Mouse (Mus musculus) testis, adult 2 months (tissue): ENCODE measurements around the gene Farp1. TPM values are rescaled to one million over a fixed set of nuclear protein-coding genes. Genes with fewer than 3 reads are reported as not detected.

Source experiments
- H3K27ac ChIP-seq: fragments of 200-500 bp; 2 replicates; pipeline ENCODE4 v1.5.1; 2012; ENCODE audit warnings: low read depth, low read length; ENCODE audit not compliant: control insufficient read depth, insufficient read depth
- H3K27me3 ChIP-seq: fragments of 200-500 bp; 2 replicates; pipeline ENCODE4 v1.6.1; 2012; ENCODE audit warnings: mild to moderate bottlenecking, low read length, moderate library complexity; ENCODE audit not compliant: control insufficient read depth, insufficient read depth
- H3K36me3 ChIP-seq: fragments of 200-500 bp; 2 replicates; pipeline ENCODE4 v1.6.1; 2012; ENCODE audit warnings: mild to moderate bottlenecking, low read length; ENCODE audit not compliant: control insufficient read depth, insufficient read depth
- H3K4me1 ChIP-seq: fragments of 200-500 bp; 2 replicates; pipeline ENCODE4 v1.6.1; 2012; ENCODE audit warnings: low read length; ENCODE audit not compliant: control insufficient read depth, insufficient read depth
- H3K4me3 ChIP-seq: fragments of 200-500 bp; 2 replicates; pipeline ENCODE4 v1.5.1; 2012; ENCODE audit warnings: low read depth, mild to moderate bottlenecking, low read length, moderate library complexity, mixed read lengths; ENCODE audit not compliant: control insufficient read depth
- CTCF ChIP-seq: fragments of 200-500 bp; IDR thresholded peaks from 2 replicates; pipeline ENCODE4 v1.5.1; 2012; ENCODE audit warnings: low read depth, mild to moderate bottlenecking, inconsistent platforms, low read length, moderate library complexity; ENCODE audit not compliant: control insufficient read depth, insufficient read depth, insufficient replicate concordance
- POLR2A ChIP-seq: fragments of 200-500 bp; IDR thresholded peaks from 2 replicates; pipeline ENCODE4 v1.6.1; 2012; ENCODE audit warnings: low read depth, mild to moderate bottlenecking, inconsistent platforms, low read length, moderate library complexity; ENCODE audit not compliant: control insufficient read depth
- polyA plus RNA-seq: library from polyadenylated mRNA; depleted of rRNA; stranded (reverse); fragments of >200 nt; gene quantifications from 2 replicates; pipeline ENCODE4 v1.2.3, GENCODE M21; 2012

Farp1 gene
- polyA plus RNA-seq, 1 experiment = 1.4 TPM

DNA sequence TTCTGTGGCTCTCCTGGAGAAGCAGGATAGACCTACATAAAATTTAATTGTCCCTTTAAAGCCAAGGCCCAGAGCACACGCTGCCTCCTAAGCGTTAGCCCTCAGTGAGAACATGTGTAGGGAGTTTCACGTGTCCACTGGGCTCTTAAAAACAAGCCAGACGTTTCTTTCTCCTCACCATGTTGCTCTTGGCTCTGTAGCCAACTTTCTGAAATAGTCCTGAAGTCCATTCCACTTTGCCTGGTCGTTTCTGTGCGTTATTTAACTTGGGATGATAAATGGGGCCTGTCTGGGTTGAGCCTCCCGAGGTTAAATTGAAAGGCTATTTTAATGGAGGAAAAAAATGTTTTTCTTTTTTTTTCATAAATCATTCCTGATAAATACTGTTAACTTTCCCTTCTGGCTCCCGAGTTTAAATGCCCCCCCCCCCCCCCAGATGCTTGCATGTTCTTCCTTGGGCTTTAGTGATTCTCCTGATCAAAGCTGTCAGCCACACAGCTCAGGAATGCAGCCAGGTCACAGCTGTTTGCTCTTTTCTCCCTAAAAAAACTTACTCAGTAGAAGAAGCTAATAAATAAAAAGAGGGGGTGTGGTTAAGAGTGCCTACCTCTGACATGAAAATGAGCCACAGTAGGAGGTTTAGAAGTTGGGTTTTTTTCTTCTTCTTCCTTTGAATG is 73.6 kb downstream of the Farp1 start:
- Histone ChIP-seq H3K36me3 (no peaks in the 10 kb centered on the region), H3K4me1 (no peaks in the 10 kb centered on the region), H3K4me3 (no peak overlapping the region), H3K27ac (no peak overlapping the region), H3K27me3 (no peaks in the 10 kb centered on the region)
- TF ChIP-seq CTCF (no peak), POLR2A (no peak)

DNA sequence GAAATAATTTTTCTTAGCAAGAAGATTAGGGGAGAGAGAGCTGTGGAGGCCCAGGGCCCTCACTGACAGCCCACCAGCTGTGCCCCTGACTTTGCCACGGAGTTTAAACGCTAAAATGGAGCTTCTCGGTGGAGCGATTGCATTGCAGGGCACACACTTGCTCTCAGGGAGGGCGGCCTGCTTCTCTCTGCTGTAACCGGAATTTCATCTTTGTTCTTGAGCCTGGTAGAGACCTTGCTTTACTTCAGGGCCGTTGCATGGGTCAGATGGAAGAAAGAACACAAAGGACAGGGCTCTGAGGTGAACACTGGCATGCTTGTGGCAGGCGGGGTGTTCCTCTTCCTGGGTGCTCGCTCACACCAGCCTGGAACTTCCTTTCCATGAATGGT is 74.1 kb downstream of the Farp1 start:
- Histone ChIP-seq H3K27ac (no peak overlapping the region), H3K27me3 (no peaks in the 10 kb centered on the region), H3K36me3 (no peaks in the 10 kb centered on the region), H3K4me1 (no peaks in the 10 kb centered on the region), H3K4me3 (no peak overlapping the region)
- no peak for TF ChIP-seq POLR2A
- no peak for TF ChIP-seq CTCF

DNA sequence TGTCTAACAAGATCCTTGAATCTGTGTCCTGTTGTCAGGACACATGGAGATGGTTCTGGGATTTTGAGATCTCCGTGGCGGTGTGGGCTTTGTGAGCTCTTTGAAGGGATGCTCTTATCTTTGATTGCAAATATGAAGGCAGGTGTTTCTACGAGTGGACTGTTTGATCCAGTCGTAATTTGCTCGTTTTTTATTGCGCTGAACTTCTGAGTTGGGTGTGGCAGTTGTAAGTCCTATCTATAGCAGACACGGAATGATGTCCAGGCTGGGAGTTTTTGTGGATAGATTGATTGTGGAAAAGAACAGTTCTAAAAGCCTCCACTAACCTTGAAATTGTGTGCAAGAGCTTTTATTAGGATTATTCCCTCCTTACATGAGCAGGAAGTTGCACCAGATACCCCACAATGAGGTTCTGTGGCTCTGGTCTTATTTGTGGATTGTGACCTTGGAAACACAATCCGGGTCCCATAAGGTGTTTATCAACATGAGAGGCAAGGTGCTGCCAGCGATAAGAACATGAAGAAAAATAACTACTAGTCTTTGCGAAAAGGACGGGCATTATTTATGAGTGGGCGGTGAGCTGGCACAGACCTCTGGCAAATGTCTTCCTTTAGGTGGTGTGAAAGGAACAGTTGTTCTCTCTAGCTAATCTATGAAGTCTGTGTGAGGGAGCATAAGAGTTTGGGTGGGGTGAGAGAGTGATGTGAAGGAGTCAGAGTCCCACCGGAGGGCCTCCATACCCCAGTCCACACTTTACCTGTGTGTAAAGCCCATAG is 75.7 kb downstream of the Farp1 start:
- H3K36me3 ChIP-seq = no peaks in the 10 kb centered on the region
- H3K27ac ChIP-seq = no peak overlapping the region
- no peak for TF ChIP-seq POLR2A
- TF ChIP-seq CTCF = no peak
- no peaks in the 10 kb centered on the region for H3K4me1 ChIP-seq
- no peak overlapping the region for H3K4me3 ChIP-seq
- no peaks in the 10 kb centered on the region for H3K27me3 ChIP-seq

DNA sequence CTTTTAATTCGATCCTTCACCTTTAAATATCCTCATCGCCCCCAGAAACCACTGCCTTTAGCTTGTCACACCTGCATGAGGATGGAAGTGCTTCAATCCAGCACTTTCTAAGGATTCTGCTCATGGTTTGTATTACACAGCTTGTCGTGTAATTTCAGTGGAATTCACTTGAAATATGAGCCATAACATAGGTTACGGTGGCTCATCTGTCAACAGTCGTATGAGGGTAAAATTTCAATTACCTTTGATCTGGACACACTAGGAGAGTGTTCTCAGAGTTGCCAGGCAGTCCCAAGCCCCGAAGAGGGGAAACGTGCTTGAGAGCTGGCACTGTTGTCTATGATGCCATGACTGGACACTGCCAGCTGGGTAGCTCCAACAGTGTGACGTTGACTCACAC is 77.1 kb downstream of the Farp1 start:
- no peak overlapping the region for H3K27ac ChIP-seq
- no peaks in the 10 kb centered on the region for H3K36me3 ChIP-seq
- no peak overlapping the region for H3K4me3 ChIP-seq
- no peaks in the 10 kb centered on the region for H3K27me3 ChIP-seq
- H3K4me1 ChIP-seq = no peaks in the 10 kb centered on the region
- no peak for TF ChIP-seq CTCF
- no peak for TF ChIP-seq POLR2A

DNA sequence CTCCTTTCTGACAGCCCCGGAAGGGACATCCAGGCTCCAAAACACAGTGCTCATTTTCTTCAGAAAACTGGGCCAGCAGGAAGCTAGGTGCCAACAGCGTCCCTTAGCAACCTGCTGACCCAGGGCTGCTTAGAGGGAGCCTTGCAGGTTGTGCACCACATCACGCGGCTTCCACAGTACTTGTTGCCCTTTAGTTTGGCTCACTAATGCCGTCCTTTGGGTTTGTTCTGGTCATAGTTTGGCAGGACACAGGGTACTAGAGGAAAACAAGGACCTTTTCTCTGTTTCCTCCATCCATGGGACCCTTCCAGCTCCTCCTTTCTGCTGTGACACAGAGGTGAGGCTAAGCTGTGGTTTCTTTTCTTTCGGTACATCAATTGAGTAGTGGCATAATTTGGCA is 78.8 kb downstream of the Farp1 start:
- TF ChIP-seq CTCF (no peak), POLR2A (no peak)
- Histone ChIP-seq H3K36me3 (no peaks in the 10 kb centered on the region), H3K4me3 (no peak overlapping the region), H3K4me1 (no peaks in the 10 kb centered on the region), H3K27me3 (no peaks in the 10 kb centered on the region), H3K27ac (no peak overlapping the region)

DNA sequence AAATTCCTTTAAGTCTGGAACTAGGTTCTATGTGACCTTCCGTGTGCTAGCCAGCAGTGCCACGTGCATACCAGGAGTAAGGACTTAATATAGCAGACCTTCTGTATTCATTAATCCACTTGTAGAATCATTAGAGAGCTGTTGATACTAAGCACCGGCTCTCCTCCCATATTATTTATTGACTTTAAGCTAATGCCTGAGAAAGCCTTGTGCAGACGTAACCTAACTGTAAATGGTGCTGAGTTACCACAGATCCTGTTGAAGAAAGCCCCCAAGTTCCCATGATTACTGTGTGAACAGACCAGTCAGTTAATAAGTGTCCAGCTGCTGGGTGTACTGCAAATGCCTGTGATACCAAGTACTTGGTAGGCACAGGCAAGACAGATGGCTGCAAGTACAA is 81.7 kb downstream of the Farp1 start:
- Histone ChIP-seq H3K4me1 (no peaks in the 10 kb centered on the region), H3K27me3 (no peaks in the 10 kb centered on the region), H3K27ac (no peak overlapping the region), H3K4me3 (no peak overlapping the region), H3K36me3 (no peaks in the 10 kb centered on the region)
- no peak for TF ChIP-seq POLR2A
- no peak for TF ChIP-seq CTCF

DNA sequence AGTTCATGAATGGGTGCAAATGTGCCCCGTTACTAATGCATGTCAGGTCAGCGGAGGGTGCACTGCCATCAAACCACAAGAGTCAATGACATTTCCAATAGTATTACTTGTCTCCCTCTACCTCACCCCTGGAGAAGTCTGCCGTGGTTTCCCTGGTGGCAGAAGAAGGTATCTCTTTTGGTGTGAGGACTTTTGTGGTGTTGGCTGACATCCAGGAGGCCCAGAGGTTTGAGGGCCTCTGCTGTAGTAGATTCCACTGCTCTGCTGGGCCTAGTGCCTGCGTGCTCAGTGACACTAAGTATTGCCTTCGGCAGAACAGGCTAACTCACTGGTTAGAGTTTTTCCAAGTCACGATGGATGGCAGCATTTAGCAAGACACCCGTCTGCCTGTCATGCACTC is 83.9 kb downstream of the Farp1 start:
- H3K4me1 ChIP-seq = no peaks in the 10 kb centered on the region
- no peak for TF ChIP-seq CTCF
- TF ChIP-seq POLR2A = no peak

More for the DNA sequence above, 83.9 kb downstream of the Farp1 start:
- Histone ChIP-seq H3K36me3 (no peaks in the 10 kb centered on the region), H3K27ac (no peak overlapping the region), H3K27me3 (no peaks in the 10 kb centered on the region), H3K4me3 (no peak overlapping the region)
